In genomic region chr6:53078671-53079070, GRCm38 (mm10) we compare ENCODE assay signal across 19 mouse cellular contexts. TPM values are rescaled to one million over a fixed set of nuclear protein-coding genes. Genes with fewer than 3 reads are reported as not detected.
DNase-seq lines count a peak whose midpoint lies in the region; ATAC-seq and TF ChIP-seq lines count a peak whose summit lies in the region.
"Had no signal": no experiment of that assay in that cellular context is flagged by ENCODE, and none has a peak within 500 bp of the region (broad histone marks: within the 10 kb centered on the region; RNA-seq: fewer than 3 reads in every experiment).

No protein-coding gene starts in this region.

- no peak overlapping the region for H3K4me2 ChIP-seq in heart, postnatal 0 days (ENCODE audit: low read depth, low read length)
- no peak overlapping the region for H3K4me2 ChIP-seq in lung, postnatal 0 days (replicated peaks; ENCODE audit: low read depth, low read length)
- H3K4me2 ChIP-seq in intestine, embryonic 16.5 days (ENCODE audit: low read depth, low read length), result no peak overlapping the region
- no peak overlapping the region for H3K4me2 ChIP-seq in hindbrain, embryonic 16.5 days (ENCODE audit: low read length)
- H3K4me2 ChIP-seq: embryonic facial prominence, embryonic 15.5 days; forebrain, embryonic 13.5 days; intestine, embryonic 15.5 days; neural tube, embryonic 12.5 days had no signal

- WGBS in heart, postnatal 0 days, result 13% methylated on average over 2 of the region's 2 CpGs
- WGBS in heart, embryonic 10.5 days, result 37% methylated on average over 2 of the region's 2 CpGs
- WGBS in lung, postnatal 0 days, result 22% methylated on average over 2 of the region's 2 CpGs
- WGBS in intestine, embryonic 16.5 days, result 38% methylated on average over 2 of the region's 2 CpGs
- WGBS in hindbrain, embryonic 16.5 days, result 17% methylated on average over 2 of the region's 2 CpGs

- H3K27me3 ChIP-seq in heart, postnatal 0 days (ENCODE audit: control insufficient read depth, insufficient read depth, low read length), result no peaks in the 10 kb centered on the region
- H3K27me3 ChIP-seq in heart, embryonic 10.5 days (ENCODE audit: insufficient read depth, poor library complexity, severe bottlenecking), result 0 out of 2 replicates have a peak, but pooled peaks cover 3% of the 10 kb centered on the region
- H3K27me3 ChIP-seq in lung, postnatal 0 days (replicated peaks; ENCODE audit: insufficient read depth, low read length), result no peaks in the 10 kb centered on the region
- no peaks in the 10 kb centered on the region for H3K27me3 ChIP-seq in intestine, embryonic 16.5 days (replicated peaks; ENCODE audit: control insufficient read depth, insufficient read depth, low read length)
- H3K27me3 ChIP-seq in hindbrain, embryonic 16.5 days (replicated peaks; ENCODE audit: control insufficient read depth, insufficient read depth, low read length), result no peaks in the 10 kb centered on the region
- H3K27me3 ChIP-seq: embryonic facial prominence, embryonic 15.5 days; forebrain, embryonic 13.5 days; intestine, embryonic 15.5 days; neural tube, embryonic 12.5 days; Patski had no signal

- no peak for TF ChIP-seq EP300 in heart, postnatal 0 days (IDR thresholded peaks at IDR 0.05; ENCODE audit: low read depth)
- no peak for TF ChIP-seq EP300 in lung, postnatal 0 days (IDR thresholded peaks at IDR 0.05)

- H3K36me3 ChIP-seq in heart, postnatal 0 days (replicated peaks; ENCODE audit: control insufficient read depth, insufficient read depth, low read length), result no peaks in the 10 kb centered on the region
- H3K36me3 ChIP-seq in heart, embryonic 10.5 days, result no peaks in the 10 kb centered on the region
- H3K36me3 ChIP-seq in lung, postnatal 0 days (ENCODE audit: insufficient read depth, low read length), result no peaks in the 10 kb centered on the region
- H3K36me3 ChIP-seq in intestine, embryonic 16.5 days (ENCODE audit: control insufficient read depth, insufficient read depth, low read length), result no peaks in the 10 kb centered on the region
- no peaks in the 10 kb centered on the region for H3K36me3 ChIP-seq in hindbrain, embryonic 16.5 days (ENCODE audit: control insufficient read depth, insufficient read depth, low read length)
- H3K36me3 ChIP-seq: embryonic facial prominence, embryonic 15.5 days; intestine, embryonic 15.5 days; neural tube, embryonic 12.5 days had no signal

- no peak for ATAC-seq in heart, postnatal 0 days (ENCODE audit: insufficient read depth, low read depth)
- ATAC-seq in lung, postnatal 0 days, result no peak
- no peak for ATAC-seq in intestine, embryonic 16.5 days
- no peak for ATAC-seq in hindbrain, embryonic 16.5 days
- ATAC-seq: forebrain, embryonic 13.5 days; intestine, embryonic 15.5 days; midbrain, embryonic 16.5 days; Patski had no signal

- no peak overlapping the region for H3K4me3 ChIP-seq in heart, postnatal 0 days (ENCODE audit: low read depth, low read length)
- no peak overlapping the region for H3K4me3 ChIP-seq in heart, embryonic 10.5 days
- H3K4me3 ChIP-seq in lung, postnatal 0 days (ENCODE audit: low read depth, low read length), result no peak overlapping the region
- H3K4me3 ChIP-seq in intestine, embryonic 16.5 days (ENCODE audit: low read length), result no peak overlapping the region
- no peak overlapping the region for H3K4me3 ChIP-seq in hindbrain, embryonic 16.5 days (ENCODE audit: low read length)
- H3K4me3 ChIP-seq: embryonic facial prominence, embryonic 15.5 days; forebrain, embryonic 13.5 days; intestine, embryonic 15.5 days; neural tube, embryonic 12.5 days had no signal

- no peak overlapping the region for H3K27ac ChIP-seq in heart, postnatal 0 days (ENCODE audit: low read depth)
- no peak overlapping the region for H3K27ac ChIP-seq in heart, embryonic 10.5 days
- H3K27ac ChIP-seq in lung, postnatal 0 days (ENCODE audit: low read length), result no peak overlapping the region
- H3K27ac ChIP-seq in intestine, embryonic 16.5 days (ENCODE audit: low read length), result no peak overlapping the region
- no peak overlapping the region for H3K27ac ChIP-seq in hindbrain, embryonic 16.5 days (ENCODE audit: low read depth, low read length)
- H3K27ac ChIP-seq: embryonic facial prominence, embryonic 15.5 days; forebrain, embryonic 13.5 days; intestine, embryonic 15.5 days; macrophage; neural tube, embryonic 12.5 days; stomach, postnatal 0 days had no signal

- H3K4me1 ChIP-seq in heart, postnatal 0 days (ENCODE audit: control insufficient read depth, insufficient read depth), result no peaks in the 10 kb centered on the region; the same call in 1 of the 2 replicates
- H3K4me1 ChIP-seq in heart, embryonic 10.5 days, result no peaks in the 10 kb centered on the region
- H3K4me1 ChIP-seq in lung, postnatal 0 days (ENCODE audit: insufficient read depth, low read depth, low read length), result no peaks in the 10 kb centered on the region
- no peaks in the 10 kb centered on the region; the same call in 1 of the 2 replicates for H3K4me1 ChIP-seq in intestine, embryonic 16.5 days (ENCODE audit: control insufficient read depth, insufficient read depth, low read length)
- no peaks in the 10 kb centered on the region for H3K4me1 ChIP-seq in hindbrain, embryonic 16.5 days (ENCODE audit: control insufficient read depth, insufficient read depth, low read depth, low read length)
- H3K4me1 ChIP-seq: embryonic facial prominence, embryonic 15.5 days; forebrain, embryonic 13.5 days; intestine, embryonic 15.5 days; neural tube, embryonic 12.5 days had no signal

- DNase-seq in adrenal gland, postnatal 10 days, result peak; percentile 55
- DNase-seq in adrenal gland, adult 18-20 months (ENCODE audit: low spot score in 2 of 2), result no peak
- DNase-seq in heart, postnatal 0 days (ENCODE audit: low spot score), result peak; percentile 18
- no peak for DNase-seq in heart, embryonic 10.5 days (ENCODE audit: low spot score)
- DNase-seq in Muller cell, postnatal 12 days (ENCODE audit: inconsistent ontology term), result peak; percentile 45
- peak; percentile 21 for DNase-seq in lung, postnatal 0 days (ENCODE audit: low spot score)
- DNase-seq: liver; thymus, postnatal 4 days had no signal

- no peak overlapping the region for H3K9ac ChIP-seq in heart, postnatal 0 days (replicated peaks; ENCODE audit: low read depth, low read length)
- H3K9ac ChIP-seq in lung, postnatal 0 days (replicated peaks; ENCODE audit: low read depth), result no peak overlapping the region
- H3K9ac ChIP-seq in intestine, embryonic 16.5 days (ENCODE audit: low read depth, low read length), result no peak overlapping the region
- H3K9ac ChIP-seq in hindbrain, embryonic 16.5 days (ENCODE audit: low read depth, low read length), result no peak overlapping the region
- H3K9ac ChIP-seq: embryonic facial prominence, embryonic 15.5 days; forebrain, embryonic 13.5 days; intestine, embryonic 15.5 days; neural tube, embryonic 12.5 days had no signal

- H3K9me3 ChIP-seq in heart, postnatal 0 days (replicated peaks; ENCODE audit: control insufficient read depth, low read length), result no peaks in the 10 kb centered on the region
- H3K9me3 ChIP-seq in heart, embryonic 10.5 days, result no peaks in the 10 kb centered on the region
- H3K9me3 ChIP-seq in lung, postnatal 0 days (ENCODE audit: low read length), result no peaks in the 10 kb centered on the region
- no peaks in the 10 kb centered on the region for H3K9me3 ChIP-seq in intestine, embryonic 16.5 days (ENCODE audit: control insufficient read depth, low read length)
- no peaks in the 10 kb centered on the region for H3K9me3 ChIP-seq in hindbrain, embryonic 16.5 days (ENCODE audit: control insufficient read depth, low read length)
- H3K9me3 ChIP-seq: embryonic facial prominence, embryonic 15.5 days; forebrain, embryonic 13.5 days; intestine, embryonic 15.5 days; neural tube, embryonic 12.5 days had no signal

- no peak for TF ChIP-seq CTCF in heart, postnatal 0 days (IDR thresholded peaks at IDR 0.05; ENCODE audit: low read depth)
- no peak for TF ChIP-seq CTCF in lung, postnatal 0 days (IDR thresholded peaks at IDR 0.05)

RNA-seq across cellular contexts. Expression of gene Jazf1, which starts 10.2 kb away (rescaled TPM):
- total RNA-seq in adrenal gland, postnatal 10 days (2021), result 1 to 10 TPM; 5.0 to 5.4 TPM
- 1 to 10 TPM; 4.6 to 6.3 TPM for total RNA-seq in adrenal gland, adult 18-20 months (2021)
- 6.0 and 8.3 TPM in 2 replicates for total RNA-seq in heart, postnatal 0 days (2014; rRNA removed; ENCODE audit: low replicate concordance)
- 9.5 and 10.0 TPM in 2 replicates for polyA plus RNA-seq in heart, postnatal 0 days (2015; fragmentation: Nextera tagmentation; extraction: Ambion mirVana)
- polyA plus RNA-seq in heart, embryonic 10.5 days (2016; fragmentation: Nextera tagmentation; extraction: Ambion mirVana), result 6.4 and 9.4 TPM in 2 replicates
- polyA plus RNA-seq in lung, postnatal 0 days (2015; fragmentation: Nextera tagmentation; extraction: Ambion mirVana), result 3.9 and 4.3 TPM in 2 replicates
- 5.4 and 5.9 TPM in 2 replicates for polyA plus RNA-seq in intestine, embryonic 16.5 days (2015; fragmentation: Nextera tagmentation; extraction: Ambion mirVana)
- polyA plus RNA-seq in hindbrain, embryonic 16.5 days (2015; fragmentation: Nextera tagmentation; extraction: Ambion mirVana), result 56.1 and 56.4 TPM in 2 replicates
- total RNA-seq: common myeloid progenitor, adult 5-6 weeks had no signal

Comparison
In these comparisons a context has a peak if more than half of its experiments do, and no peak if none do; other contexts are left out.
1. DNase-seq: peak in adrenal gland, postnatal 10 days (single experiment), heart, postnatal 0 days (single experiment), Muller cell, postnatal 12 days (single experiment) and lung, postnatal 0 days (single experiment); none in adrenal gland, adult 18-20 months (0 of 2) and heart, embryonic 10.5 days (single experiment).